Mouse (Mus musculus): ENCODE measurements around the gene Cd302. TPM values are rescaled to one million over a fixed set of nuclear protein-coding genes. Genes with fewer than 3 reads are reported as not detected.

The Cd302 gene
- total RNA-seq, 2 experiments from 2014 or later = 12.3 to 15.3 TPM

DNA sequence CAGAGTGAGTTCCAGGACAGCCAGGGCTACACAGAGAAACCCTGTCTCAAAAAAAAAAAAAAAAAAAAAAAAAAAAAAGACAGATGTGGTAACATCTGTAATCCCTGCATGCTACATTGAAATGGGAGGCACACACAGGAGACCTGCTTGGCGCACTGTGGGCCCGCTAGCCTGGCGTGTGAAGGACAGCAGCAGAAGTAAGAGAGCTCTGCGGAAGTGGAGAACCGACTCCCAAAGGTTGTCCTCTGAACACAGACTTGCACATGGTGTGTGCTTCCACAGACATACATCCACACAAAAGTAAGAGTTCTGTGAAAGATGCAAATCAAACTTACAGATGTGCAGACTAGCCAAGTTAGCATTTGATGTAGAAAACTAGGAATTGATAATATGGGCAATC is 25.1 kb downstream of the Cd302 start:
- no peak for DNase-seq (ENCODE audit: extremely low spot score in 1 of 2, low spot score in 1 of 2)

DNA sequence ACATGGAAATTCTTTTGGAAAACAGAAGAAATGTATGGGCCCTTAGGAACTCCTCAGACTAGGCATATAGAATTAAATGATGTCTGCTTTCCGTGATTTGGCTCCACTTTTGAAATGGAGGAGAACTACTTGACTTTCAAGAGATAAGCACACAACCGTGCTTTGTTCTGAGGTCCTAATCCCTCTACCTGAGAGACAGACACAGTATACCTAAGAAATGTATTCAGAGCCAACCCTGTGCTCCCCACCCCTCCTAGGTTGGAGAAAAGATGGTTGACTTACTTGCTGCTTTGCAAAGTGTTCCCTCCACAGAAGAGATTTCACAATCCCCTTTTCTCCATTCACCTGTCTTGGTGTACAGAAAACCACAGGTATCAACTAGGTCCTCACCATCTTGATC is 27.5 kb downstream of the Cd302 start:
- no peak for DNase-seq (ENCODE audit: extremely low spot score in 1 of 2, low spot score in 1 of 2)

DNA sequence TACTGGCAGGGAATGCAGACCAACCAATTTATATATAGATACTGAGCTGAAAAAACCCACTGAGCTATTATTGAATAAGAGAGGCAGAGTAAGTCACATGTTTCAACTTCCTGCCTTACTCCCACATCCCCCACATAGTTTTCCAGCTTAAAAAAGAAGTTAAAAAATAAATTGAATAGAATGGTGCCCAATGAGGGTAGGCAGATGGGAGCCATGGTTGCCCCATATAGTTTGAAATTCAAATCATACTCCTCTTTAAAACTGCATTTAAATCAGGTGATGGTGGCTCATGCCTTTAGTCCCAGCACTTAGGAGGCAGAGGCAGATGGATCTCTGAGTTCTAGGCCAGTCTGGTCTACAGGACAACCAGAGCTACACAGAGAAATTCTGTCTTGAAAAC is 30.8 kb downstream of the Cd302 start:
- no peak for DNase-seq (ENCODE audit: extremely low spot score in 1 of 2, low spot score in 1 of 2)

DNA sequence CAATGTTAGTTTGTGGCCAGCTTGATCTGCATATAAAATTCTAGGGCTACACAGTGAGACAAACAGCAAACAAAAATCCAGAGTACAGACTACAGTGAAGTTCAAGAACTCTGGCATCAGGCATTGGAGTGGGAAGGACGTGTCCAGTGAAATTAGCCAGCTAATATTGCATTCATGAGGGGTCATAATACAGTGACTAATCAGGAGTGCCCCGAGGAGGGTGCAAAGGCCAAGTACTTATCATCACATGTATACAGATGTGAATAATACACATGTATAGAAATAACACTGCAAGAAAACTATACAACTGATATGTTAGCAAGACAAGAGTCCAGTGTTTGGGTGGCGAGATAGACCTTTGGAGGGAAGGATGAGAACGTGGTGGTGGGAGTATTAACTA is 31.5 kb downstream of the Cd302 start:
- DNase-seq (ENCODE audit: extremely low spot score in 1 of 2, low spot score in 1 of 2) = no peak

DNA sequence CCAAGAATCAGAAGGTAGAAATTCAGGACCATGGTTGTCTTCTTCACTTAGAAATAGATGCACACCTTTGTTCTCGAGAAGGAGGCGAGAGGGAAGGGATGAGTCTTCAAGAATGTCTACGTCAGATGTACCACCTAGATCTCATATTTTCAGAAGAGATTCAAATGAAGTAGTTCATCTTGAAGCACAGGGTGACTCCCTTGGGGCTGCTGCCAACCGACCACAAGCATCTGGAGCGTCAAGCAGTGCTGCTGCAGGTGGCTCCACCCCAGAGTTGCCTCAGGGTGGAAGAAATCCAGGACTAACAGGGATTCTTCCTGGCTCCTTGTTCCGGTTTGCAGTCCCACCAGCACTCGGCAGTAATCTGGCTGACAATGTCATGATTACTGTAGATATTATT is 49.8 kb downstream of the Cd302 start:
- no peak for DNase-seq (ENCODE audit: extremely low spot score in 1 of 2, low spot score in 1 of 2)

DNA sequence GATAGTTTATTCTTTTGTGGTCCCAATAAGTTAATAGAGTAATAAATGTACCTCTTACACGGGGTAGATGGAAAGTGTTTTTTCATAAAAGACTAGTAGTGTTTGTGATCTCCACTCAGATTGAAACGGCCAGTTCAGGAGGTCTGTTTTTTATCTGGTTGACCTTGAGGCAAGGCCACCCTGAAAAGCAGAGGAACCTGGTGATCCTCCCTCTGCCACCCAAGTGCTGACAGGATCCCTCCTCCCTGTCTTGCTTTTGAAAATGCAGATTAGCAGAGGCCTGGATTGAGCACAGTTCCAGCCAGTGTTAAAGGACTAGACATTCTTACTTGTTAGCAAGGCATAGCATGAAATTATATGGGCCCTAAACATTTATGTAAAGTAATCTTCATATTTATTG is 51.1 kb downstream of the Cd302 start:
- DNase-seq (ENCODE audit: extremely low spot score in 1 of 2, low spot score in 1 of 2) = no peak

DNA sequence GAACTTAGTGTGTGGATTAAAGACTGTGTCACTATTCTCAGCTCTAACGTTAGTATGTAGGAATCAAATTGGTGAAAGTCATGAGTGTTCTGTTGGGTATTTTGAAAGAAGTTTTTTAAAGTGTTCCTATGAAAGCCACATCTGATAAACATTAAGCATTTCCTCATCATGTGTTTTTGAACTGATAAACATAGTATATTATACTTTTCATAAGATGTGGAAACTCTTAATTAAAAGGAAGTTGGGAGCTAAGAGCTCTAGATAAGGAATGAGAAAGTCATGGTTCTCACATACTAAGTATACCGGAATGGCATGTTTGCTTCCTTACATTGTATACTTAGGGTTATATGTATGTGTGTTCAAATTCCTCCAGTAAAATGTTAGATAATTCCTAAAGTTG is 53.9 kb downstream of the Cd302 start:
- no peak for DNase-seq (ENCODE audit: extremely low spot score in 1 of 2, low spot score in 1 of 2)

DNA sequence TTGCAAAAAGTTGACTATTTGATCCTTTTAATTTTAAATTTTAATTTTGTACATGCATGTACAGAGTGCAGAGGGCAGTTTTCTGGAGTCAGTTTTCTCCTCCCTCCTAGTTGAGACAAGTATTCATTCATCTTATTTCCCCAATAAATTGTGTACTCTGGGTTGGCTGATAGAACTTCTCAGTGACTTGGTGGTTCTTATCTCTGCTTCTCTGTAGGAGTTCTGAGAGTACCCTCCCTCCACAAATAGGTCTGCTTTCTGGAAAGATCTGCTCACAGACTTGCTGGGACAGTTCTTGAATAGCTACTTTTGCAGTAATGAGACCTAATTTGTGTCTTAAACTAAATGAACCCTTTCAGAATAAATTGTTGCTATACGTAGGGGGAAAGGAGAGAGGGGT is 55.8 kb downstream of the Cd302 start:
- DNase-seq (ENCODE audit: extremely low spot score in 1 of 2, low spot score in 1 of 2) = no peak

DNA sequence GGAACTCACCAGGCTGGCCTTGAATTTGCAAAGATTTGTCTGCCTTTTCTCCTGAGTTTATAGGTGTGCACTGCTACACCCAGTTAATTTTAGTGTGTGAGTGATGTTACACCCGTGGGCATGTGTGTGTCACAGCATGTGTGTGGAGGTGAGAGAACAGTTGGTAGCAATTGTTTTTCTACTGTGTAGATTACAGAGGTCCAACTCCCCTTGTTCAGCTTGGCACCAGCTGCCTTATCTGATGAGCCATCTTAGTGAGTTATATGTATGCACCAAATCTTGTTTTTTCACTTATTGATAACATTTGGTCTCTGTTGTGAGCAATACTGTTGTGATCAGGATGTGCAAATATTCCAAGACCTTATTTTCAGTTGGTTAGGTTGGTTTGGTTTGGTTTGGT is 60.8 kb downstream of the Cd302 start:
- DNase-seq (ENCODE audit: extremely low spot score in 1 of 2, low spot score in 1 of 2) = no peak

DNA sequence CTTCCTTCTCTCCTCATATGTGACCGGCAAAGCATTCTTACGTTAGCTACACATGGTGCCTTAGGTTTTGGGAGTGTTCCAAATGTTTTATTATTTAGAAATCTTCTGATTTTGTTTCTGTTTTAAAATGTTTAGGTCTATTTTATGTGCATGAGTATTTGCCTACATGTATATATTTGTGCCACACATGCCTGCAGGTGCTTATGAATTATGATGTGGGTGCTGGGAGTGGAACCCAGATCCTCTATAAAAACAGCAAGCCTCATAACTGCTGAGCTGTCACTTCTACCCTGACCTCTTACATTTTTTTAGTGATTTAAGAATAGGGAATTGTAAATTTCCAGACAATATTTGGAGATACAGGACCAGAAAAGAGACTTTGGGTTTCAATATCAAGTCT is 62.3 kb downstream of the Cd302 start:
- no peak for DNase-seq (ENCODE audit: extremely low spot score in 1 of 2, low spot score in 1 of 2)

DNA sequence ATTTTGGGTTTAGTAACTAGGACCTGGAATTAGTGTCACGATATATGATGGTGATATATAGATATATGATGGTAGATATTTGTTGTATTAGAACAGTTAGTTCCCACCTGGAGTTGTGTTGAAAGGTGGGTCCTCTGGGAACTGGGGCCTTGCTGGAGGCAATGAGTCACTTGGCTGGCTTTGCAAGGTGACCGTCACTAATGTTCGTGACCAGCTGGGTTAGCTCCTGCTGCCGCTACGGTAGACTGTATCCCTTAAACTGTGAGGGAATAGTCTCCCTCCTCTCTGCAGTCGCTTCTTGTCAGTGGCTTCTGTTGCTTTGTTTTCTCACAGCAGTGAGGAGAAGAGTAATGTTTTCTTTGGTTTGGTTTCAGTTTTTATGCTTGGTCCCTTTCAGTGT is 63.1 kb downstream of the Cd302 start:
- no peak for DNase-seq (ENCODE audit: extremely low spot score in 1 of 2, low spot score in 1 of 2)

DNA sequence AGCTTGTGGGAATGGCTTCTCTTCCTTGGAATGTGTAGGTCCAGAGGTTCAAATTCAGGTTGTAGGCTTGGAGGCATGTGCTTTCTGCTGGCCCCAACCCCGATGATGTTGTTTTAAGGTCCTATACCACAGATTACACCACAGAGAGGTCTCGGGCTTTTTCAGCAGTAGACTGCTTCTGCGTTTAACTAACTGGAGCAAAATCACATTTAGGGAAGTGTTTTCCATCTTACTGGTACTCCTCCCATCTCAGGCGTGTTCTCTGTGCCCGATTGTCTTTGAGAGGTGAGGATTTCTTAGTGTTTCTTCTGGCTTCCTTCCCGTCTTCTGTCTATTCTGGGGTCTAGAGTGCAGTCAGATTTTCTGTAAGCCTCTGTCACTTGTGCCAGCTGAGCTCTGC is 66.7 kb downstream of the Cd302 start:
- no peak for DNase-seq (ENCODE audit: extremely low spot score in 1 of 2, low spot score in 1 of 2)

DNA sequence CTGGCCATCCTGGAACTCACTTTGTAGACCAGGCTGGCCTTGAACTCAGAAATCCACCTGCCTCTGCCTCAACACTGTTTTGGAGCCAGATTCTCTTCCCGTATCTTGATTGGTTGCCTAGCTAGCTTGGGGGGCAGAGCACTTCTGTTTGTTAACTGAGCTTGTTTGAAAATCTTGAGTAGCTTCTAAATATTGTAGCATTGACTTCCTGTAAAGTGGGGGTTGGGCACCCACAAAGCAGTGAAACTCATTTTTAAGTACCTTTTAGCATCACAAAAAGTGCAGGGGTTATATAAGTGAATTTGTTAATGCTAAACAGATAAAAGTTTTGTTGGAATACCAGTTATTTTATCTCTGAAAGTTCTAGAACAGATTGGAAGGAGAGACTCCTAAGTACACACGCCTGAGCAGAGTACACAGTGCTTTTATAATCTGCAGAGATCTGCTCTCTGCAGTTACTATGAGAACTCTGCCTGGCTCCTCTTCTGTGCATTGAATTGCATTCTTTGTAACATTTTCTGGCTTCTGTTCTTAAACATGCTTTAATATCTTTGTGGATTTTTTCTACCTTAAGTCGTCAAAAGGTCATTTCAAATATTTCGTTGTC is 67.6 kb downstream of the Cd302 start:
- no peak for DNase-seq (ENCODE audit: extremely low spot score in 1 of 2, low spot score in 1 of 2)

DNA sequence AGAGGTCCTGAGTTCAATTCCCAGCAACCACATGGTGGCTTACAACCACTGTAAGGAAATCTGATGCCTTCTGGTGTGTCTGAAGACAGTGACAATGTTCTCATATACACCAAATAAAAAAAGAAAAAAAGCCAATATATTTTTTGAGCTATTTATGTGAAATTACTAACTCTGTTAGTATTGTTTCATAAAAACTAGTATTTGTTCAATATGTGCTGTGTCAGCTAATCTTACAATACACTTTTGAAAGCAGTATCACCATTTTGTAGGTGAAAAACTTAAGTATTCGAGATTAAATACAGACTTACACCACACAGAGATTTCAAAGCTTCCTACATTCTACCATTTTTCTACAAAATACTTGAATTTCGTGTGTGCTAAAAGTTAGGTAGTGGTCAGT is 69.6 kb downstream of the Cd302 start:
- DNase-seq (ENCODE audit: extremely low spot score in 1 of 2, low spot score in 1 of 2) = no peak

DNA sequence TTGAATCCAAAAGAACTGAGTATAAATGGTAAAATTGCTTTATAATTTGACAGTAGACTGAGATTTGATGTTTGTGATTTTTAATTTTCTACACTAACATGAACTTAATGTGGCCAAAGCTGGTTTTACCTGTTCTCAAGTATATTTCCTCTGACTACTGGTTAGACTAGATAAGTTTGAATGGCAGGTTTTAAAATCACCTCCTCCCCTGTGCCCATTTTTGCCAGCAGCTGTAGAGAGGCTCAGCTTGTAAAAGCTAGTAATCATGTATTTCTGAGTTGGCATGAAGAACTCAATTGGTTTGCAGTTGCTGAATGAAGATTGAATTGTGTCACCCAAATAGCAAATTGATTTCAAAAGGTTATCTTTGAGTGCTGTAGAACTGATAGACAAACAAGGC is 71.8 kb downstream of the Cd302 start:
- DNase-seq (ENCODE audit: extremely low spot score in 1 of 2, low spot score in 1 of 2) = no peak

DNA sequence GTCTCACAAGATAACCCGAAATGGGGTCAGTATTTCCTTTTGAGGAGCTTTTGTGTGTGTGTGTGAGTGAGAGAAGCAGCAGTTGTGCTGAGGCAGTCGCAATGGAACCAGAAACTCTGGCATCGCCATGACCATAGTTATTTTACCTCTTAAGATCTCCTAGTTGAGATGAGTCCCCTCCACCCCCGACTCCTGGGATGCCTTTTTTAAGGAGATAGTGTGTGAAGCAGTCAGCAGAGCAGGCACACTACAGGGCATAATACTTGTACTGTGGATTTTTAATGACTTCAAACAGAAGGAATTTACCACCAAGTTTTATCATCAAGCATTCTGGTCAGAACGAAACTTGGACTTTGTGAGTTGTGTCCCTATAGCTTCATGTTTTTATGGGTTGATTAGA is 73.5 kb downstream of the Cd302 start:
- no peak for DNase-seq (ENCODE audit: extremely low spot score in 1 of 2, low spot score in 1 of 2)

DNA sequence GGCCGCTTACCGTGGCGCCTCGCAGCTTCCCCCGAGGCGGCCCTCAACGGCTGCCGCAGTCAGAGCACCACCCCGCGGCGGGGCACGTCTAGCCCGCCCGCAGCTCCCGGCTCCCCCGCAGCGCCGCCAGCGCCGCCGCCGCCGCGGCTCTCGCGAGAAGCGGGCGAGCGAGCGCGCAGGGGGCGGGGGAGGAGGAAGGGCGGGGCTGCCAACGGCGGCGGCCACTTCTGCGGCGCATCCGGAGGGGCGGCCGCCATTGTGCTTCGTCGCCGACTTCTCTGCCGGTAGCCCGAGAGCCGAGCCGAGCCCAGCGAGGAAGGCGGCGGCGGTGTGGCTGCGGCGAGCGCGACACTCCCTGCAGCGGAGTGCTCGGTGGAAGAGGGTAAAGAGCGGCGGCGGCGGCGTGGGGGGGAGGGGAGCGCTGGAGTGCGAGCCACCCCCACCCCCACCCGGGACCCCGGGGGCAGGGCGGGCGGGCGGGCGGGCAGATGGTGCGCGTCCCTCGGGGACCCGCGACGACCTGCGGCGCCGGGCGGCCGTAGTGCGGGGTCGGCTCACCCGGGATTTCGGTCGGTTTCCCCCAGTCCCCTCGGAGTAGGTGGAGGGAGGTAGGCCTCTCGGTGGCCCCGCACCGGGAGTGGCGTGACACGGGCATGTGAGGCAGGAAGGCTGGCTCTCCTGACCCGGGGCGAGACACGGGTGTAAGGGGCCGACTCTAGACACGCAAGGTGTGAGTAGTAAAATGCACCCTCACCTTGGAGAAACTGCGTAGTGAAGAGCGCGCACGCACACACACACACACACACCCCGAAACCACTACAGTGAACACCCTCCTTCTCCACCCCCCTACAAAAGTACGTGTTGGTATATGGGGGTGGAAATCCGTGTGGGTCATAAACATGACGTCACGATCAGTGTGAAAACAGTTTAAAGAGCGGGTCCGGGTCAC is 74.3 kb downstream of the Cd302 start, which contains the start of the genes Baz2b and March7:
TSS of gene Baz2b (minus strand) at position 137 of the 949 bp plus-strand sequence.
TSS of gene March7 (plus strand) at position 185 of the 949 bp plus-strand sequence.
- DNase-seq (ENCODE audit: extremely low spot score in 1 of 2, low spot score in 1 of 2) = peak; percentile 72 to 79

DNA sequence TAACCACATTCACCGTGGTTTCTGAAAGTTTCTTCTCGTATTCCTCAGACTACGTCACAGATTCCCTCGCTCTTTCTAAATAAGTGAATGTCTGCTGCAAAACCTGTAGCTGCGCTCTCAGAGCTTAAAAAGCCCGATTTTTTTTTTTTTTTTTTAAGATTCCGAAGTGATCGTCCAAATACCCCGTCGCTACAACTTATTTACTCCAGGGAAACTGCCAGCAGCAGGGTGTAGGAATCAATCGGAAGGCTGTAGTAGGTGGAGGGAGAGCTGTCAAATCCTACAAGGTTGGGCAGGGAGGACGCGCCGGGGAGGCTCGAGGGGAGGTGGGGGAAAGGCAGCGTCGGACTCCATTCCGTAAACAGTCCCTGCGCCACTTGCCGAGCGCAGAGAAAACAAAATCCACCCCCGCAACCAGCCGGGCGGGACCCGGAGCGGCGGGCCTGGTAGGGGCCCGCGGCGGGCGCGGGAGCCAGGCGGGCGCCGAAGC is 75.1 kb downstream of the Cd302 start:
- DNase-seq (ENCODE audit: extremely low spot score in 1 of 2, low spot score in 1 of 2) = peak in 1 of 2 experiments; percentile 40

DNA sequence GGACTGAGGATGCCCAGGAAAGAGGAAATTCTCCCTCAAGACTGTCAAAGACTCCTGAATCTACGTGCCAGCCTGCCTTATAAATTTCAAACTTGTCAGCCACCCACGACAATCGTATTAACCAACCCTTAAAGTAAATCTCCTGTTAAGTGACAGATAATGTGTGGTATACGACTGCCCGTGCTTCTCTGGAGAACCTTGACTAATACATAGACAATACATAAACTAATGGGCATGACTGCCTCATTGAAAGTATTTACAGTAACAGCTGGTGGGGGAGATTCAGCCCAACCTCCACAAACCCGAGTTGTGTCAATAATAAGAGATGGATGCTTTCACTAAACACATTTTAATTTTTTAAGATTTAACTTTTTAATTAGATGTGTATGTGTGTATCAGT is 78.5 kb downstream of the Cd302 start:
- no peak for DNase-seq (ENCODE audit: extremely low spot score in 1 of 2, low spot score in 1 of 2)

DNA sequence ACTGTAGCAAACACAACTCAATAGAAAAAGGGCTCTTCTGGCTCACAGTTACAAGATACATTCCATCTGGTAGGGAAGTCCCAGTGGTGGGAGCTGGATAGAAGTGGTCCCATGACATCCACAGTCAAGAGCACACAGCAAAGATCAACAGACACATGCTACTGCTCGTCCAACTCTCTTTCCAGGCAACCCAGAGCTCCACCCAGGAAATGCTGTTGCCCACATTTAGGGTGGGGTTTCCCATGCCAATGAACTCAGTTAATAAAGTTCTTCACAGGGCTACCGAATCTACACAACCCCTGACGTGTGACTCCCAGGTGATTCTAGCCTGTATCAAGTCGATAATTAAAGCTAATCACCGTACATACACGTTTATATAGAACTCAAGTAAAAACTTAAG is 80.1 kb downstream of the Cd302 start:
- DNase-seq (ENCODE audit: extremely low spot score in 1 of 2, low spot score in 1 of 2) = no peak

DNA sequence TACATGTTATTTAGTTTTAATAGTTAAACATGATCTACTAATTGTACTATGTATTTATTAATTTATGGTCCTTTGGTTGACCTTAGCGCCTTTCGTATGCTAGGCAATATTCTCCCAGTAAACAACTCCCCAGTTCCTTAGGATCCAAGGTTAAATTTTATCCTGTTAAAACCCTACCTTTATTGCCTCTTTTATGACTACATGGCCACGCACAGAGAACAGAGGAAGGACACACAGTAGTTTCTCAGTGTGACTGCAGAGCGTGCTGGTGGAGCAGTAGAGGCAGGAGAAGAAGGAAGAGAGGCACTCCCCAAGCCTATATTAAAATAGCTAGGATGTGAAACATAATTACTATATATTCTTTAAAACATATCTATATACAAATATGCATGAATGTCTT is 80.6 kb downstream of the Cd302 start:
- no peak for DNase-seq (ENCODE audit: extremely low spot score in 1 of 2, low spot score in 1 of 2)
